Mouse (Mus musculus) heart, postnatal 0 days (tissue): ENCODE results near the gene Car2.

Source experiments
- CTCF ChIP-seq: IDR thresholded peaks from 2 replicates; pipeline ENCODE4 v1.5.1; 2016; ENCODE audit warnings: antibody characterized with exemption, control low read depth, low read depth
- EP300 ChIP-seq: IDR thresholded peaks from 2 replicates; pipeline ENCODE4 v1.6.1; 2016; ENCODE audit warnings: antibody characterized with exemption, low read depth

DNA sequence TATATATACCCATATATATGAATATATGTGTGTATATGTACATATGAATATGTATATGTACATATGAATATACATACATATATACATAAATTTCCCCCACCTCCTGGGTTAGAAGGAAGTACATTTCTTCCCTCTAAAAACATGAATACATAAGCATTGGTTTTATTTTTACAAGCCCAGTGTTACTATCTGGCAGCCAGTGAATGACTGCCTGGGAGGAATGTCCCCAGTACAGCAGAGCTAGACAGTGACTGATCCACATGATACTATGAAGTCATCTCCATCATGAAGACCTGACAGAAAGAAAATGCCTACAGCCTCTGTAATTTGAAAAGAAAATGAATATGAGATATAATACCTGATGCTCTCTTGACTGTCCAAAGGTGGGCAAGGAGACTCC lies 1.2 kb upstream of the Car2 start:
- TF ChIP-seq CTCF (no peak), EP300 (no peak)
